Mouse (Mus musculus): ENCODE measurements around the gene Inpp5k.

- TF ChIP-seq CTCF (IDR thresholded peaks at IDR 0.05; ENCODE audit: control insufficient read depth, insufficient read depth, low read length) (no peak), POLR2A (IDR thresholded peaks at IDR 0.05; ENCODE audit: borderline replicate concordance, control insufficient read depth, low read depth, low read length) (no peak)
Measured at GRCm38 (mm10) chr11:75605318-75605717, 25.5 kb upstream of the Inpp5k start.
